Mouse (Mus musculus) brain, adult 10 weeks (tissue): ENCODE measurements around the gene Igf2bp1. TPM values are rescaled to one million over a fixed set of nuclear protein-coding genes. Genes with fewer than 3 reads are reported as not detected.

Experiments
- polyA plus RNA-seq: library from polyadenylated mRNA; stranded (reverse); fragments of 350-450 nt; fragmentation: Illumina TruSeq; extraction: RNeasy Lipid Tissue Mini Kit (QIAGEN cat#74804); gene quantifications from one replicate; pipeline ENCODE4 v1.2.3, GENCODE M21; 2015; ENCODE audit warnings: low read depth, low replicate concordance

The Igf2bp1 gene
- polyA plus RNA-seq: not detected

DNA sequence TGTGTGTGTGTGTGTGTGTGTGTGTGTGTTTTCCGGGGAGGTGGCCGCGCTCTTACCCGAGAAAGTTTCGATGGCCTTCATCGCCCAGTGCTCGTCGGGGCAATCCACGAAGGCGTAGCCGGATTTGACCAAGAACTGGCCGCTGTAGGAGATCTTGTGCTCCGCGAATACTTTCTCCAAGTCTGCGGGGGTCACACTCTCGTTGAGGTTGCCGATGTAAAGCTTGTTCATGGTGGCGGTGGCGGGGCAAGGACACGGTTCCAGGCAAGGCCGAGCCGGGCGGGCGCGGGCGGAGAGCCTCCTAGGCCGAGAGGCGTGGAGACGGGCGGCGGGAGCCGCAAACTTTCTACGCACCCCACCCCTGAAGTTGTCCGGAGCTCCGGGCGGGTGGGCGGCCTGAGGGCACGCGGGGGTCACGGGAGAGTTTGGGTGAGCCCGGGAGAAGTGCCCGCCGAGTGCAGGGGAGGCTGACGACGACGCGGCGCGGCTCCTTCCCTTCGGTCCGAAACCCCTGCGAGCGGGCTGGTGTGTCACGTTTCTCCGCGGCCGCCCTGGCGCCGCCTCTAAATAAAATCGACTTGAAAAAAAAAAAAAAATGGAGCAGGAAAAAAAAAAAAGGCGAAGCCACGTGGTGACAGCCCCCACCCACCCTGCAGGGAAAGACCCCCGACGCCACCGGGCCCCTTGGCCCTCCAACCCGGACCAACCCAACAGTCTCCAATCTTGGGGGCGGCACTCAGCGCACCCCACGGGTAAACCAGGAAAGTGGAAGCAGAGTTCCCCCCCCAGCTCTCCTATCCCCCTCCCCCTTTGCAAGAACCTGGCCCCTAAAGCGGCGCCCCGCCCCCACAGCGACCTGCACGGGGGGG is at the start of gene Igf2bp1:
TSS of gene Igf2bp1 (minus strand) at position 538 of the 869 bp plus-strand sequence.

DNA sequence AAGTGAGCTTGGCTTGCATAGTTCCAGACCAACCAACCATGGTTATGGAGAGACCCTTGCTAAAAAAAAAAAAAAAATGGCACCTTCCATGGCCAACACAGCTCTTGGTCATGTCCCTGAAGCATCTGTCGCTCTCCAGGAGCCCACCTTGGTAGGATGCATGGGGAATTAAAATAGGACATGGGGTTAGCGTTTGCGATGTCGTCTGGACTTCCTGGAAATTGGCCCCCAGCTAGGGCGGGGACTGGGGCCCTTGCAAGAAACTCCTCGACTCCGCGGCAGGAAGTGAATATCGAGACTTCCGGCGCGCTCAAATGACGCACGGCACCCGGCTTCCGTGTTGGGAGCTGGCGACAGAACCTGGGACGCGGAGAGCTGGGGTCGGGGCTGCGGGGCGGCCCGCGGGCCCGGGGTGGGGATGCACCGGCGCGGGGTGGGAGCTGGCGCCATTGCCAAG is 28.9 kb upstream of the Igf2bp1 start, which contains the start of gene Snf8:
TSS of gene Snf8 (plus strand) at position 290 of the 457 bp plus-strand sequence.

DNA sequence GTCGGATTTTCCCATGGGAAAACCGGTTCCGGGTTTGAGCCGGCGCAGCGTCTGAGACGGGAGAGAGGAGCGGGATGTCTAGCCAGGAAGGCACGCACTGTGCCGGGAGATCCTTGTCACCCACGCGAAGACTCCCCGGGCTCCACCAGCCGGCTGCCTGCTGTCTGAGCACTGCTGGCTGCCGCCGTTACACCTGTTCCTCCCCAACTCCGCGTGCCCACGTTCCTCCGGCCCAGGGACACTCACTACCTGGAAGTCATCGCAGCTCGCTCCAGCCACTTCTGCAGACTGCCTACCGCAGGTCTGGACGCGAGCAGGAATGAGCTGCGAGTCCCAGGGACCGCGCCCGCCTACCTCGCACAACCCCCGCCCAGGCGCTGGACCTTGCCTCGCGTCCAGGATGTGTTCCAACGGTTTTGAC is 91.2 kb downstream of the Igf2bp1 start, which contains the start of gene B4galnt2:
TSS of gene B4galnt2 (minus strand) at position 321 of the 421 bp plus-strand sequence.

Other genes with a start within 250 kb of the Igf2bp1 start
- gene Phospho1, start 181.4 kb downstream of the Igf2bp1 start, polyA plus RNA-seq: 48.4 TPM
- 15.0 TPM for gene Gngt2, start 168.7 kb downstream of the Igf2bp1 start, polyA plus RNA-seq
- 5.3 TPM for gene Abi3, start 163.5 kb downstream of the Igf2bp1 start, polyA plus RNA-seq
- gene B4galnt2, start 91.0 kb downstream of the Igf2bp1 start, polyA plus RNA-seq: not detected
- not detected for gene Gip, start 18.6 kb upstream of the Igf2bp1 start, polyA plus RNA-seq
- gene Snf8, start 28.9 kb upstream of the Igf2bp1 start, polyA plus RNA-seq: 132 TPM
- gene Ube2z, start 59.4 kb upstream of the Igf2bp1 start, polyA plus RNA-seq: 56.3 TPM
- gene Atp5g1, start 69.7 kb upstream of the Igf2bp1 start, polyA plus RNA-seq: 604 TPM
- not detected for gene Calcoco2, start 106.0 kb upstream of the Igf2bp1 start, polyA plus RNA-seq
- 0.59 TPM for gene Ttll6, start 127.8 kb upstream of the Igf2bp1 start, polyA plus RNA-seq
- not detected for gene Hoxb13, start 188.4 kb upstream of the Igf2bp1 start, polyA plus RNA-seq